Mouse (Mus musculus) liver, embryonic 14.5 days (tissue): ENCODE data around the gene Il12rb1.

Experiments used
- CTCF ChIP-seq: IDR thresholded peaks from 2 replicates; pipeline ENCODE4 v1.5.1; 2016; ENCODE audit warnings: antibody characterized with exemption, low read depth, control low read depth
- EP300 ChIP-seq: IDR thresholded peaks from 2 replicates; pipeline ENCODE4 v1.6.1; 2016; ENCODE audit warnings: antibody characterized with exemption, low read depth

DNA sequence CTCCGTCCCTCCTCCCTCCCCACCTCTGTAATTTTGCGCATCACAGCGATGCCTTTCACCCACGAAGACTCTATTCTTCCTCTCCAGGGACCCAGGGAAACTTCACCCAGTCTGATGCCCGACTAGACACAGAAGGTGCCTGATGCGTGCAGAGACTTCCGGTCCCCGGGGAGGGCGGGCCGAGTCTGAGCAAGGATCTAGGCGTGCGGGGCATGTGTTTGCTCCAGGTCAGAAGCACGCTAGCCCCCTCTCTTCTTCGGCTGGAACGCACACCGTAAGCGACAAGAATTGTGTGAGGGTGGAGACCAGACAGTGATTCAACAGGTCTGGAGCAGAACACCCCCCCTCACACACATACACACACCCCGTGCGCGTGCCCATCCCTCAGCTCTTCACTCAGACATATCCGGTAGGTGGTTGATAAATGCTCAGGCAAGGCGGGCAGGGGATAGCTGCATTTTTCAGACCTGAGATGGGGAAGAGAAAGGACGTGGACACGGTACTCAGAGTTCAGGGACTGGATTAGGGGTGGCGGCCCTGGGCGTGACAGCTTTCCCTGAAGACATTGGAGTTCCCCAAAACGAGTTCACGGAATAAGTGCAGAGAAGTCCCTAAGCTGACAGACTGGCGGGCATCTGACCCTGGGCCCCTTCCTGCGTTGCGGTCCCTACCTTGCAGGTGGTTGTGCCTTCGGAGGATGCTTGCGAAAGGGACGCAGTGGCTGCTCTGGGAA, 42.2 kb upstream of the Il12rb1 start:
- TF ChIP-seq CTCF (no peak), EP300 (no peak)
